Mouse (Mus musculus) heart, adult 11 months (tissue): Measurements from ENCODE around the gene Vmn1r66.
"Not testable (repeated sequence)": the region's sequence is repeated elsewhere in the genome, so short reads cannot be mapped to it uniquely, and the experiment has no call there.

Source experiments
- DNase-seq: peaks from one replicate; pipeline ENCODE4 v3.0.0; 2022

Gene Vmn1r66

DNA sequence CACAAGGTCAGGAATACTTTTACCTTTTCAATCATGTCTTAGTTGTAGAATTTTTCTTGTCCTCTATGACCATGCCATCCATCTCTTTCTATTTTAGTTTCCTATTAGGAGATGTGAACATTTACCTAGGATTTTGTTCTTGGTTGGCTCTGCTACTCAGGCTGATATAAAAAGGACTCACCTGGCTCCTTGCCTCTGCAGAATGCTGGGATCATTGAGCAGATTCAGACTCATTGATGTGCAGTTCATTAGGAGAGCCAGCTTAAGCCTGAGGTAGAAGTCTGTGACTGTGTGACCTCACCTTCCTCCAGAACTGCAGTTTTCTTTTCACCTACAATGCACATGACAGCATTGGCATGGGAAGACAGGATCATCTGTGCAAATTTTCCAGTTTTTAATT, at the start of gene Vmn1r66:
Gene Vmn1r66, minus strand, starts transcription at position 101 of the 400 bp plus-strand sequence.
- DNase-seq, result no peak

DNA sequence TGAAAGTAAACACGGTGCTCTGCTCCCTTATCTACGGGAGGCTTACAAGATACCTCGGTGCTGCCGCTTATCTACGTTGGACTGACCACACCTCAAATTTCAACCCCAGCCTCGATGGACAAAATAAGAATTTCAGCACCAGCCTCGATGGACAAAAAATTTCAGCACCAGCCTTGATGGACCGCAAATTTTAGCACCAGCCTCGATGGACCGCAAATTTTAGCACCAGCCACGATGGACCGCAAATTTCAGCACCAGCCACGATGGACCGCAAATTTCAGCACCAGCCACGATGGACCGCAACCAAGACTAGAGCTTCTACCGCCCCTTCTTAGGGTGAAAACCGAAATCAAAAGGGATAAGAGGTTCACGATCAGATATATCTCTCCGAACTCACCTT, 47.7 kb upstream of the Vmn1r66 start:
- not testable (repeated sequence) for DNase-seq

DNA sequence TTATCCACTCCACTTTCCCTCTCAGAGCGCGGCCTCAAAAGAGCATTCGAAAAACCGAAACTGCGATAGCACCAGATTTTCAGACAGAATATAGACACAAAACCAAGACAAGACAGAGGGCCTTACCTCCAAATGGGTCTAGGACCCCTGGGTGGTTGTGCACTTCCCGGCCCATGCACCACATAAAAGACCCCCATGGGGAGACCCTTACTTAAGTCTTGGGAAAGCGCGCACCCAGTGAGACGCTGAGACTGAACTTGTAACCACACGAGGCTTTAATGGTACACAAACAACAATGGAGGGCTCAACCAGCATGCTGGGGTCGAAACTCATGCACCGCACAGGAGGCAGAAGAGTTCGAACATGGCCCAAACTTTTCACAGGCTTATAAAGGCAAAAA, 25.7 kb downstream of the Vmn1r66 start:
- peak; percentile 74 for DNase-seq

- peak; percentile 68 for DNase-seq
These were observed 28.7 kb downstream of the Vmn1r66 start for GRCm38 (mm10) chr7:10249146-10249545.
